Mouse (Mus musculus): ENCODE measurements around the gene Fahd1. TPM values are rescaled to one million over a fixed set of nuclear protein-coding genes. Genes with fewer than 3 reads are reported as not detected.
A peak's percentile ranks its signal among the peaks of the same experiment; 100 is the strongest.

Fahd1 gene
- polyA plus RNA-seq, 1 experiment from 2014 or later: 41.2 TPM

DNA sequence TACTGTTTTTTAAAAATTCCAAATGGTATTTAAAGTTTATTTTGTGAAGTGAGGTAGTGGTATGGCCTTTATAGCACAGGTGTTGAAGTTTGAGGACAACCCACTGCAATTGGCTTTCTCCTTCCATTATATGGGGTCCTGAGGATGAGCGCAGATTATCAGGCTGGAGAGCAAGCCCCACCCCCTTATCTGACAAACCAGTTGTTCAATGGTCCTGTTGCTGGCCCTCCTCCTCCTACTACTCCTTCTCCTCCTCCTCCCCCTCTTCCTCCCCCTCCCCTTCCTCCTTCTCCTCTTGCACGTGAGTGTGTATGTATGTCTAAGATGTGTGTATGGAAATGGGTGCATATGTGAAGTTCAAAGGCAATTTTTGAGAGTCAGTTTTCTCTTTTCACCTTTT lies 37.9 kb downstream of the Fahd1 start:
- no peak for TF ChIP-seq CTCF (IDR thresholded peaks at IDR 0.05)
- DNase-seq (ENCODE audit: low read depth, low spot score) (no peak), ATAC-seq (no peak)
- CTCF ChIA-PET: no interaction called here
- in situ Hi-C loops (cut with MboI; ENCODE audit: low pct_unique_long_range_greater_than_20kb): no loop called here
- peaks cover 24% of the 10 kb centered on the region for H3K27me3 ChIP-seq
- POLR2A ChIA-PET: no interaction called here

DNA sequence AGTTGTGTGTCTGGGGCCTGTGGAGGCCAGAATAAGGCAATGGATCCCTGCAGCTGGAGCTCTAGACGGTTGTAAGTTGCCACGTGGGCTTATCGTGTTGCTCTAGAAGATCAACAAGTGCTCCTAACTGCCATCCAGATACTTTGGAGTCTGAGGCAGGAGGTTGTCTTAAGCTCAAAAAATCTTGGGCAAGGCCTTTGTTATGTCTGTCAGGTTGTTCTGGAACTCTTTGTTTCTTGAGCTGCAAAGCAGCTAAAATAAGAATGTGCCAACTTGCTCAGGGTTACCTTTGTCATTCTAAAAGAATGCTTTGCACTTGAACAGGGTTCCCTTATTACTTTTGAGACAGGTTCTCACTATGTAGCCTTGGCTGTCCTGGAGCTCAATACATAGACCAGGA lies 39.0 kb downstream of the Fahd1 start:
- in situ Hi-C loops (cut with MboI; ENCODE audit: low pct_unique_long_range_greater_than_20kb): no loop called here
- CTCF ChIA-PET: no interaction called here
- peaks cover 24% of the 10 kb centered on the region for H3K27me3 ChIP-seq
- DNase-seq (ENCODE audit: low read depth, low spot score): no peak
- no peak for ATAC-seq
- no peak for TF ChIP-seq CTCF (IDR thresholded peaks at IDR 0.05)
- POLR2A ChIA-PET: interaction anchor here (1.6 kb wide), 1 partner anchor 70 kb away, joined by 3 read pairs; no protein-coding TSS in a partner anchor

DNA sequence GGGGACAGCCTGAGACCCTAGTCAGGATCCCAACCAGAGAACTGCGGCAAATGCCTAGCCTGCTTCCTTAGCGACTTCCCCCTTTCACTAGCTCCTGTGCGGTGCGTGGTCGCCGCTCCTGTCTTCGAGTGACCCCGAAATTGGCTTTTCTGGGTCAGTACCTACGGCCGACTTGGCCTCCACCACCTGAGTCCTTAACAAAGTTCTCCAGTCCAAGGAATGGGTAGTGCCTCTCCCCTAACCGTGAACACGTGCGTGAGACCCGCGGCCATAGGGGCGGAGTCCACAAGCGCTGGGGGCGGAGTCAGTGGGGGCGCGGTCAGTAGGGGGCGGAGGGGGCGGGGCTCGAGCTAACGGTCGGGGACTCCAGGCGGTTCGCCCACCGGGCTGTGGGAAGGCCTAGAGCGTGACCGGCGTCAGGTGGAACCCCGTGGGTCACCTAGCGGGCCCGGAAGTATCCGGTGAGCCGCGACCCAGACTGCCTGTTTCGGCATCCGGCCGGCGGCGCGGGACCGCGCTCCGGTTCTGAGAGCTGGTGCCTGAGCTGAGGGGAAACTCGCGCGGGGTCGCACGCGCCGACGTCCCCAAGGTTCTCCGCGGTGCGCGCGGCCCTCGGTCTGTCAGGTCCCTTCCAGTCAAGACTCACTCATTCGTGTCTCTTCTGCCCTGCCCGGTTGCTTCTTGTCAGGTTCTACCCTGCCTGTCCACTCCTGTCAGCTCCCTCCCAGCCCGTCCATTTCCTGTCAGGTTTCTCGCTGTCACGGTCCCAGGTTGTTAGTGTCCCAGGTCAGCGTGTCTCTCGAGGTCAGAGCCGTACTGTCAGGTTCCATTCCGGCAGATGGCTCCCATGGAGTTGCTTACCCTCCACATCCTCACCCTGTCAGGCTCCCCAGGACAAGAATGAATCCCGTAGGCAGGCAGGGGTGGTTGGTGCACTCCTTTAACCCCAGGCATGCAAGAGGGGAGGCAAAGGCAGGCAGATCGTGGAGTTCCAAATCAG lies 45.9 kb downstream of the Fahd1 start, which contains the start of gene Meiob:
TSS of gene Meiob (plus strand) at position 338 of the 1,000 bp plus-strand sequence.
- peaks cover 11% of the 10 kb centered on the region for H3K27me3 ChIP-seq
- POLR2A ChIA-PET: no interaction called here
- no peak for TF ChIP-seq CTCF (IDR thresholded peaks at IDR 0.05)
- no peak for DNase-seq (ENCODE audit: low read depth, low spot score)
- peak; percentile 21 for ATAC-seq
- in situ Hi-C loops (cut with MboI; ENCODE audit: low pct_unique_long_range_greater_than_20kb): no loop called here
- CTCF ChIA-PET: interaction anchor here (1.6 kb wide), 1 partner anchor 14 kb away, joined by 3 read pairs; no protein-coding TSS in a partner anchor

DNA sequence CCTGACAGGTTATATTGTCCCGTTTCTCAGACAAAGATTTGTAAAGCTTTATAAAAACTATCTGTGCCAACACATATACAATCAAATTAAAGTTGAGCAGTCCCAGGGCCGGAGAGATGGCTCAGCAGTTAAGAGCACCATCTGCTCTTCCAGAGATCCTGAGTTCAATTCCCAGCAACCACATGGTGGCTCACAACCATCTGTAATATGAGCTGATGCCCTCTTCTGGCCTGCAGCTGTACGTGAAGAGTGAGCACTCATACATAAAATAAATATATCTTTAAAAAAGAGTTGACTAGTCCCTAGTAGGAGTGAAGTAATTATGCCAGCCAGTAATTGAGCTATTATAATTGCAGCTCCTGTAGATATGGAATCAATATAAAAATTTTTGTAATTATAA lies 49.6 kb downstream of the Fahd1 start:
- no peak for DNase-seq (ENCODE audit: low read depth, low spot score)
- POLR2A ChIA-PET: no interaction called here
- CTCF ChIA-PET: interaction anchor here (0.9 to 1.9 kb wide), 4 partner anchors 9 to 55 kb away, joined by 3 to 10 read pairs (median 4); no protein-coding TSS in a partner anchor
- ATAC-seq: no peak
- peak; percentile 43 for TF ChIP-seq CTCF (IDR thresholded peaks at IDR 0.05)
- peaks cover 10% of the 10 kb centered on the region for H3K27me3 ChIP-seq
- in situ Hi-C loops (cut with MboI; ENCODE audit: low pct_unique_long_range_greater_than_20kb): no loop called here

DNA sequence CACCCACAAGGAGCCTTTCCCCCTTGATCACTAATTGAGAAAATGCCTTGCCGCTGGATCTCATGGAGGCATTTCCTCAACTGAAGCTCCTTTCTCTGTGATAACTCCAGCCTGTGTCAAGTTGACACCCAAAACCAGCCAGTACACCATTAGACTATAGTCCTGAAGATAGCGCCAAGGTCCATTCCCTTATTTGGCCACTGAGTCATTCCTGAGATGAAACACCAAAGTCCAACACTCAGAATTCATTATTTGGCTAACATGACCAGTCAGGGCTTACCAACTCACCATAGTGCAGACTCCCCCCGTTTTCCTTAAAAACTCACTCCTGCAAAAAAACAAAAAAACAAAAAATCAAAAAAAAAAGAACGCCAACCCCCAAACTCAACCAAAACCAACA lies 50.7 kb downstream of the Fahd1 start:
- ChIA-PET CTCF (interaction anchor here (1.4 to 1.9 kb wide), 2 partner anchors 14 to 52 kb away, joined by 3 to 10 read pairs; no protein-coding TSS in a partner anchor), POLR2A (no interaction called here)
- in situ Hi-C loops (cut with MboI; ENCODE audit: low pct_unique_long_range_greater_than_20kb): no loop called here
- TF ChIP-seq CTCF (IDR thresholded peaks at IDR 0.05): no peak
- DNase-seq (ENCODE audit: low read depth, low spot score) (no peak), ATAC-seq (no peak)
- H3K27me3 ChIP-seq: peaks cover 19% of the 10 kb centered on the region

Other genes with a start within 250 kb of the Fahd1 start
- 93.5 TPM for gene Tsc2, start 217.7 kb downstream of the Fahd1 start, polyA plus RNA-seq (2021)
- 33.4 TPM for gene Nthl1, start 217.7 kb downstream of the Fahd1 start, polyA plus RNA-seq (2021)
- 32.3 TPM for gene Slc9a3r2, start 200.0 kb downstream of the Fahd1 start, polyA plus RNA-seq (2021)
- not detected for gene Npw, start 191.9 kb downstream of the Fahd1 start, polyA plus RNA-seq (2021)
- gene Zfp598, start 180.7 kb downstream of the Fahd1 start, polyA plus RNA-seq (2021): 48.0 TPM
- gene Syngr3, start 160.4 kb downstream of the Fahd1 start, polyA plus RNA-seq (2021): 2.7 TPM
- 47.6 TPM for gene Gfer, start 154.2 kb downstream of the Fahd1 start, polyA plus RNA-seq (2021)
- gene Noxo1, start 154.1 kb downstream of the Fahd1 start, polyA plus RNA-seq (2021): 2.4 TPM
- gene Tbl3, start 142.7 kb downstream of the Fahd1 start, polyA plus RNA-seq (2021): 66.1 TPM
- 0.08 TPM for gene Rnf151, start 132.3 kb downstream of the Fahd1 start, polyA plus RNA-seq (2021)
- gene Rps2, start 132.2 kb downstream of the Fahd1 start, polyA plus RNA-seq (2021): 1,141 TPM
- gene Ndufb10, start 125.9 kb downstream of the Fahd1 start, polyA plus RNA-seq (2021): 362 TPM
- gene Rpl3l, start 122.5 kb downstream of the Fahd1 start, polyA plus RNA-seq (2021): 0.15 TPM
- gene Msrb1, start 113.7 kb downstream of the Fahd1 start, polyA plus RNA-seq (2021): 100 TPM
- 2.9 TPM for gene Hs3st6, start 97.4 kb downstream of the Fahd1 start, polyA plus RNA-seq (2021)
- gene Meiob, start 46.1 kb downstream of the Fahd1 start, polyA plus RNA-seq (2021): 0.09 TPM
- 116 TPM for gene Hagh, start 10.2 kb downstream of the Fahd1 start, polyA plus RNA-seq (2021)
- 0.12 TPM for gene Igfals, start 15.6 kb upstream of the Fahd1 start, polyA plus RNA-seq (2021)
- gene Nubp2, start 36.0 kb upstream of the Fahd1 start, polyA plus RNA-seq (2021): 49.8 TPM
- 32.4 TPM for gene Spsb3, start 36.3 kb upstream of the Fahd1 start, polyA plus RNA-seq (2021)
- gene Eme2, start 44.7 kb upstream of the Fahd1 start, polyA plus RNA-seq (2021): 21.4 TPM
- 115 TPM for gene Mrps34, start 44.8 kb upstream of the Fahd1 start, polyA plus RNA-seq (2021)
- 39.8 TPM for gene Nme3, start 46.1 kb upstream of the Fahd1 start, polyA plus RNA-seq (2021)
- gene Mapk8ip3, start 86.6 kb upstream of the Fahd1 start, polyA plus RNA-seq (2021): 66.3 TPM
- 50.2 TPM for gene Jpt2, start 110.3 kb upstream of the Fahd1 start, polyA plus RNA-seq (2021)
- gene Cramp1l, start 165.4 kb upstream of the Fahd1 start, polyA plus RNA-seq (2021): 14.6 TPM
- 24.5 TPM for gene Ift140, start 165.7 kb upstream of the Fahd1 start, polyA plus RNA-seq (2021)
- gene Tmem204, start 233.2 kb upstream of the Fahd1 start, polyA plus RNA-seq (2021): 0.14 TPM